Mouse (Mus musculus) G1E-ER4 (cell line): ENCODE measurements at regions not wholly inside any gene's neighbourhood (a gene's known extent, or its start where the extent isn't known, plus 50 kb on each side); places are given as distances from the start of the nearest gene placed in this dataset.

Experiments
- GATA1 ChIP-seq: IDR thresholded peaks from one replicate; pipeline ENCODE4 v1.8.0; 2012; ENCODE audit warnings: low read length, inconsistent platforms

- no peak for TF ChIP-seq GATA1
Observed at GRCm38 (mm10) chr16:53659363-53659762, 1205.5 kb upstream of the Alcam start.

- no peak for TF ChIP-seq GATA1
Observed at GRCm38 (mm10) chr16:53638131-53638530, 1184.3 kb upstream of the Alcam start.

- no peak for TF ChIP-seq GATA1
Observed at GRCm38 (mm10) chr16:53598140-53598539, 1144.3 kb upstream of the Alcam start.

GRCm38 (mm10) chr16:53565673-53566072 is 1111.8 kb upstream of the Alcam start:
- TF ChIP-seq GATA1 = peak; percentile 74
